Mouse (Mus musculus): Measurements from ENCODE around the gene Spout1.

The Spout1 gene

DNA sequence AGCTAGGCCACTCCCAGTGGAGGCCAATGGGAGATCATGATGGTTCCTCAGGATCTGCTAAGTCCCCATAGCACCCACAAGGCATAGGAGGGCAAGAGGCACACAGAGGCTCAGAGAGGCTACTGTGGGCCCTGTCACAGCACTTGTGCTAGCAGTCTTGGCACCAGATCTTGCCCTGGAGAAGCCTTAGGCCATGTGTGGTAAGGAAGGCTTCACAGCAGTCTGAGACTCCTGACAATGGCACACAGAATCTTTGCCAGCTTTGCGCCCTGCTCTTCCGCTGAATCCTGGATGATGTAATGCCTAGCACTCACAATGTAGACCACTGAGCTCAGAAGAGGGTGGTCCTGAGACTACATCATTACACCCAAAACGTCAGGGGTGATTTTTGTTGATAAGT is 16.4 kb upstream of the Spout1 start:
- no peak for TF ChIP-seq GATA4 (IDR thresholded peaks at IDR 0.05; ENCODE audit: insufficient replicate concordance, low read length)

DNA sequence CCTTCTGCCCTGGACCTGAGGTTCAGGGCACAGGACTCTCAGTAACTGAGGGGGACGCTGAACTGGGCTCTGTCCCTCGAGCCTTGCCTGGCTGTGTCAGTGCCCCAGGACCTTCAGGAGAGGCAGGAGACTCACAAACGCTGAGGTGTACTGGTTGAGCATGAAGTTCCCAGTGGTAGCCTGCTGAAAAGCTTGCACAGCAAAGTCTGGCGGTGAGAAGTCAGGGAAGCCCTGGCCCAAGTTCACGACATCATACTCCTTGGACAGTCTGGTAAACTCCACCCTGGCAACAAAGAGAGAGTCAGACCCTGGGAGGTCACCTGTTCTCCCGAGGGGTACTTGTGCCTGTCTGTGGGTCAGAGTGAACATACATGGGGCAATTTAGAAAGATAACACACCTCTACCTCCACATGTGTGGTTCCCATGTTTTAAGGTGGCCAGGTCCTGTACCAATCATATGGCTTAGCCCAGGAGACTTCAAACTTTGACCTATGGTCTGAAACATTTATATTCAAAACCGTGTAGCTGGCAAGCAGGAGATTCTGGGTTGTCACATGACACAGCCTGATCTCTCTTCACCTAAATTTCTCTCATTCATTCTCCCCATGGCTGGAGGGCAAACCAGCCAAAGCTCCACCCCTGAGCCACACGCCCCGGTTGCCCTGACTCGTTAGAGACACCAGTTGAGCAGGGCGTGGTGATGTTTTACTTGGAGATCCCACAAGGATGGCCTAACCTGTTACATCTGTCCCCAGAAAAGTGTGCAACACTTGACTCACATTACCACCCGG is 13.7 kb upstream of the Spout1 start:
- no peak for TF ChIP-seq GATA4 (IDR thresholded peaks at IDR 0.05; ENCODE audit: insufficient replicate concordance, low read length)

DNA sequence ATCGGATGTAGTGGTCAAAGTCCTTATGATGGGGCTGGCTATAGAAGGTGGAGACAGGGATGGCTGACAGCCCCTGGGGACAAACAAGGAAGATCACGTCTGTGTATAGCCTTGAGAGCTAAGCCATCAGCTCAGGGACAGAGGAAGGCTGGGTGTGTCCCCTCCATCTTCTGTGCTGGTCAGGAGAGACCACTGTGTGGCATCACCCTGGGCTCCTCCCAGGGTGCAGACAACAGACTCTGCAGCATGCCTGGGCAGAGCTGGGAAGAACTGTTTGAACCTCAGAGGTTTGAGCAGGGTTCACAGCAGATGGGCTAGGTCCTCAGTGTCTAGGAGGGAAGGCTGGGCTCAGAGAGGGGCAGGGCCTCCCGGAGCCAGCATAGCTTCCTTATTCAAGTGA is 7.4 kb upstream of the Spout1 start:
- no peak for TF ChIP-seq GATA4 (IDR thresholded peaks at IDR 0.05; ENCODE audit: insufficient replicate concordance, low read length)

DNA sequence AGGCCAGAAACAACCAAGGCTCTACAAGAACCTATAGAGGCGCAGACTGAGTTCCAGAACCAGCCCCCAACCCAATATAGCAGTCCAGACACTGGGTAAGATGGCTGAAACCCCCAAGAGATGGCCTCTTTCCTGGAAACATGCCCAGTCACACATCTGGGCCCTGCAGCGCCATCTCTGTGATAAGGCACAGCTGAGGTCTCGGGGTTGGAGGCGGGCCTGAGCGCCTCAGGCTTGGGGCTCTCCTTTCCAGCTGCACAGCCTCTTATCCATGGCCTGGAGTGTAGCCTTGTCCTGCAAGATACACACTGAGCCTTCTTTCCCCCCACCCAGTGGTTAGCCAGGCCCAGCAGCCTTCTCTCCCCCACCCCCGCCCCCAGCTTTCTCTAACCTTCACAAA is 7.0 kb upstream of the Spout1 start:
- TF ChIP-seq GATA4 (IDR thresholded peaks at IDR 0.05; ENCODE audit: insufficient replicate concordance, low read length), result no peak

DNA sequence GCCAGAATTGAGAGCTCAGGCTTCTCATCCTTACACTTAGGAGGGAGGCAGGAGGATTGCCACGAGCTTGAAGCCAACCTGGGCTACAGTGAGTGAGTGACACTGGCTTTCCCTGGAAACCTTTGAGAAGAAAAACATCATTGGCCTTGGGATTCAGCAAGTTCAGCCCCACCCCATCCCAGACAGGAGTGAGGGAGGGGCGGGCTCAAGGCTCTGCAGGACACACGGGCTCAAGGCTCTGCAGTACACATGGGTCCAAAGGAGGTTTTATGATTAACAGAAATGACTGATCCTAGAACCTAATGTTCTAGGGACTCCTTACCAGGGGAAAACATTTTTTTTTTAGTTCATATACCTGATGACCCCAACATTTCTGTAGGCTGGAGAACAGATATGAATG is 5.5 kb upstream of the Spout1 start:
- TF ChIP-seq GATA4 (IDR thresholded peaks at IDR 0.05; ENCODE audit: insufficient replicate concordance, low read length), result no peak

DNA sequence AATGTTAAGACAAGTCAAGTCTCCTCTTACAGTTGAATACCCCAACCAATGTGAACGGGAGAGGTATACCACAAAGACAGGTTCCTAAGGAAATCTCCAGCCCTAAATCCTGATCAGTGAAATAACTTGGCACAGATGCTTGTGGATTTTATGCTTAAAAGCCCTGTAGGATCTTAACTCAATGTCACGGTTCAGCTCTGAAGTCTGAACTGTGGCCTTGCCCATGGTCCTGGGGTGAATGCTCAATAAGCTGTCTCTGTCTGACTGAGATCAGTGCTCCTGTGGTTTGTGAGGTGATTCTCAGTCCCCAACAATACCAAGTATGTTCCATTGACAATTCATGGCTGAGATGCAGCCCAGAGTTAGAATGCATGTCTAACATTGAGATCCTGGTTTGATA is 4.2 kb upstream of the Spout1 start:
- TF ChIP-seq GATA4 (IDR thresholded peaks at IDR 0.05; ENCODE audit: insufficient replicate concordance, low read length), result no peak

DNA sequence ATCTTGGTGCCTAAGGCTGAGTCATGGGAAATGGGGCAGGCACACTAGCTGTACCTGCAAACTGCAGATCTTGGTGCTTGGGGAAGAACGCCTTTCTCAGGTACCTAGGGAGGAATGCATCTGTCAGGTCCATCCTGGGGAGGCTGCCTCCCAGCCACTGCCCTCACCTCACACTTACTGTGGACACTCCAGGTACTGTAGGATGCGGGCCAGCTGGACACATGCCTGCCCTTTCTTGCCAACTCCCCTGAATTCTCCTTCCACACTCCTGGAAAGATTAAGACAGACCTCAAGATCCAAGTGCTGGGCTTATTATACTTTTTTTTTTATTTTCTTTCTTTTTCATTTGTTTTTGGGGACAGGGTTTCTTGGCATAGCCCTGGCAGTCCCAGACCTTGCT is 1.7 kb downstream of the Spout1 start:
- TF ChIP-seq GATA4 (IDR thresholded peaks at IDR 0.05; ENCODE audit: insufficient replicate concordance, low read length), result no peak

DNA sequence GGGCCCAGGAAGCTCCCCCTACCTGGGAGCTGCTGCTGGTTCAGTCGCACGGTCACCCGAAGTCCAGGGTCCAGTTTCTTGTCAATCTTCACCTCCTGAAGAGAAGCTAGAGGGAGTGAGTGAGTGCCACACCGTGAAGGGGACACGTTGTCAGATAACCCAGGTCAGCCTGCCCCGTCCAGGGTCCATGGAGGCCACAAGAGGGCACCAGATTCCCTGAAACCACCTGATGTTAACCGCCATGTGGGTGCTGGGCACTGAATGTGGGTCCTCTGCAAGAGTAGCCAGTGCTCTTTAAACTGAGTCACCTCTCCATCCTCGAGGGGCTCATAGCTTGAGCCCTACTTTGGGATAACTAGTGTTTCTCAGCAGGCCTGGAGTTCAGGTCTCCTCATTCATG is 2.4 kb downstream of the Spout1 start:
- TF ChIP-seq GATA4 (IDR thresholded peaks at IDR 0.05; ENCODE audit: insufficient replicate concordance, low read length), result no peak

DNA sequence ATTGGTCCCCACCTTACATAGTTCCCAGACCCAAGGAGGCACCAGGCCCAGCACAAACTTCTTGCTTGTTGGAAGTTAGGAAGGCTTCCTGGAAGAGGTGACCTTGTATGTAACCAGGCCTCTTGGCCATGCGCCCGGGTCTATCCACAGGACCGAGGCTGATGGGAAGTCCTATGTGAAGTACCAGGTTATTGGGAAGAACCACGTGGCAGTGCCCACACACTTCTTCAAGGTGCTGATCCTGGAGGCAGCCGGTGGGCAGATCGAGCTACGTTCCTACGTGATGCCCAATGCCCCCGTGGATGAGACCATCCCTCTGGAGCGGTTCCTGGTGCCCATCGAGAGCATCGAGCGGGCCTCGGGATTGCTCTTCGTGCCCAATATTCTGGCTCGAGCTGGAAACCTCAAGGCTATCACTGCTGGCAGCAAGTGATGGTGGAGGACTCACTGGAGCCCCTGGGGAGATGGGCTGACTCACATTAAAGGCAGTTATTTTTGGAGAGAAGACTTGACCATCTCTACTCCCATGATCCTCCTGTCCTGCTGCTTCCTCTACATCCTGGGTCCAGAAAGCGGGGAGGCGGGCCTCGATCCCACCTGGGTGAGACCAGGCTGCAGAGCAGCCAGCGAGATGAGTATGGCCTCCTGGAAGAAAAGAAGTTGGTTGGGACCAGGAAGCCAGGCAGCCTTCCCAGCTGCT is 4.6 kb downstream of the Spout1 start:
- no peak for TF ChIP-seq GATA4 (IDR thresholded peaks at IDR 0.05; ENCODE audit: insufficient replicate concordance, low read length)

DNA sequence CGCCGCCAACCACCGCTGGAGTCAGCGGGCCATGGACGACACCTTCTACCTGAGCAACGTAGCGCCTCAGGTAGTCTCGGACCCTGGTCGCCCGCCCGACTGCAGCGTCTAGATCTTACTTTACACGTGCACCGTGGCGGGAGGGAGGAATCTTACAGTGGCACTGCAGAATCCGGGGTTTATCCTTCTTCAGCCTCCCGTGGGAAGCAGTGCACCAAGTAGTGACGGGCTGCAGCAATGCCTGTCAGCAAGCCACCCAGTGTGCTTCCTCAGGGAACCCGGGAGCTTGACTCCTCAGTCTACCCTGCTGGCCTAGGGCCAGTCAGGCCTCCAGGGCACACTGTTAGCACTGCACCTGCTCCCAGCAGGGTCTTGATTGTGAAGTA is 6.3 kb downstream of the Spout1 start:
- no peak for TF ChIP-seq GATA4 (IDR thresholded peaks at IDR 0.05; ENCODE audit: insufficient replicate concordance, low read length)

DNA sequence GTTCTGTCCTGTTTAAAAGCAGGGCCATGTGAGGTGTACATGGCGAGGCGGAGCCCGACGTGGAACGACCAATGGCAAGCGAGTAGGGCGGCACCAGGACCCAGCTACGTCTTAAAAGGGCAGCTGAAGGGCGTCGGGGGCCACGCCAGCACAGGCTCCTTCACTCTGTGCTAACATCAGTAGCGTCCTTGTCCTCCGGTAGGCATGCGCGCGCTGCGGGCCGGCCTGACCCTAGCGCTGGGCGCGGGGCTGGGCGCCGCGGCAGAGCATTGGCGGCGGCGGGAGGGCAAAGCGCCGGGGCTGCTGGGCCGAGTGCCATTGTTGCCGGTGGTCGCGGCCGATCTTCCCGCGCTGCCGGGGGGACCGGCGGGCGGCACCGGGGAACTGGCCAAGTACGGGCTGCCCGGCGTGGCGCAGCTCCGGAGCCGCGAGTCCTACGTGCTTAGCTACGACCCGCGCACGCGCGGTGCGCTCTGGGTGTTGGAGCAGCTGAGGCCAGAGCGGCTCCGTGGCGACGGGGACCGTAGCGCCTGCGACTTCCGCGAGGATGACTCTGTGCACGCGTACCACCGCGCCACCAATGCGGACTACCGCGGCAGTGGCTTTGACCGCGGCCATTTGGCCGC is 6.8 kb downstream of the Spout1 start, which contains the start of gene Endog:
Endog (plus strand) TSS at position 123 of the 626 bp plus-strand sequence.
- no peak; the same call in 1 of the 2 replicates for TF ChIP-seq GATA4 (IDR thresholded peaks at IDR 0.05; ENCODE audit: insufficient replicate concordance, low read length)

DNA sequence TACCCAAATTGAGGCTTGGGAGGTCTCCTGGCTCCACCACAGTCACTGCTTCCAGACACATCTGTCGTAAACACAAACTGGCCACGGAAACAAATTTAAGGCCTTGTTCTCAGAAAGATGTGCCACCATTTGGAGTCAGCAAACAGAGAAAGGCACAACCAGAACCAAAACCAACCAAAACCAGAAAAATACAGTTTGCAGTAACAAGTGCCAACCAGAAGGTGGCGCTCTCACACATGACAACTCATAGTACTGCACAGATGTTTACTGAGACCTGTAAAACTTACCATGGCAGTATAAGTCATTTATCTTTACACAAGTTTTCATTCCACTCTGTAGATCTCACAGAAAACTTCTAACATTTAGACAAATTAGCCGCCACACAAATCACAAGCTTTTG is 11.6 kb downstream of the Spout1 start:
- TF ChIP-seq GATA4 (IDR thresholded peaks at IDR 0.05; ENCODE audit: insufficient replicate concordance, low read length), result no peak

DNA sequence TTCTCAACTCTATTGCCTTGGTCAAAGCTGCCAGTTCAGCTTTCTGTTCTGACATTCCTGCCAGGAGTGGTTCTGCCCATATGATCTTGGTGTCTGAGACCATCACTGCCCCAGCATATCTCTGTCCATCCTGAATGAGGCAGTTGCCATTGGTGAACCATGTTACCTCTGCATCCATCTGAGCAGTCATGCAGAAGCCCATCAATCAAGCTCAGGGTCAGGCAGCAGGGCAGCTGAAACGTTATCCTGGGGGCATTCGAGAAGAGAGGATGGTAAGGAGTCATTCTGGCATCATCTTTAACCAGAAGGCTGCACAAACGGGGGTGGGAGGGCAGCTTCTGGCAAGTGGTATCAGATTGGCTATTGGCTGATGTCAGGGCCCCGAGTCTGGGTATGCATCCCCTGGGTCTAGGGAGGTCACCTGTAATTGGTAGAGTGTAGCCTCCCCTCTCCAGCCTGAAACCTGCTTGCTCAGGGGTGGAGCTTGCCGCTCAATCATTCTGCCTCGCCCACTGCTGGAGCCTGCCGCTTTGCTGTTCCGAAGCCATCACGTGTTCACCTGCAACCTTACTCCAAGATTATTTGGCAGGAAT is 13.8 kb downstream of the Spout1 start:
- no peak for TF ChIP-seq GATA4 (IDR thresholded peaks at IDR 0.05; ENCODE audit: insufficient replicate concordance, low read length)

DNA sequence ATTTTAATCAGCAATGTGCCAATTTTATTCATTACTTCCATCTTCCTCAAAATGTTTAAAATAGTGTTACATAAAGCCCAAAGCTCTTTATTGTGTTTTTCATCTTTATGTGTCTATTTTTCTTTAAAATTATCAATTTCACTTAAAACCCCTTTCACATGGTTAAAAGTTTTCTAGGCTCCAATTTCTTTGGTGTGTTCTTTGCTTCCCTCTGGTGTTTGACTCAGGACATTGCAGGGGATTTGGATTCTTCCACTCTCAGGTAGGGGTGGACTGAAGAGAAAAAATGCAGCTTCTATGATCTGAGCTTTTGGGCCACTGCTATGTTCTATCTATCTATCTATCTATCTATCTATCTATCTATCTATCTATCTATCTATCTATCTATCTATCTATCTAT is 16.4 kb downstream of the Spout1 start:
- TF ChIP-seq GATA4 (IDR thresholded peaks at IDR 0.05; ENCODE audit: insufficient replicate concordance, low read length), result no peak

DNA sequence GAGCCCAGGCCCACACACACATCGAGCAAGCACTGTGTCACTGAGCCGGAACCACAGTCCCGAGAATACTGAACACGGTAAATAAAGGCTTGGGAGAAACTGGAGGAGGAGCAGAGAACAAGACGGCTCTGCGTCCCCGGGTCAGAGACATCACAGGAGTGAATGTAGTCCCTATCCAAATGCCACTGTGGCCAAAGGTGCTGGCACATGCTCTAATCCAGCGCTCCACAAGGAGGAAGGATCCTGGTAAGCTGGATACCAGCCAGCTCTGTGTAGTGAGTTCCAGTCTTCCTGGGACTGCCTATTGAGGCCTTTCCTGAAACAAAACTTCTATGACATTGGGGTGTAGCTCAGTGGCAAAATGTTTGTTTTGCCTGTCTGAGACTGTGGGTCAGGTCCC is 25.6 kb downstream of the Spout1 start:
- TF ChIP-seq GATA4 (IDR thresholded peaks at IDR 0.05; ENCODE audit: insufficient replicate concordance, low read length), result no peak

DNA sequence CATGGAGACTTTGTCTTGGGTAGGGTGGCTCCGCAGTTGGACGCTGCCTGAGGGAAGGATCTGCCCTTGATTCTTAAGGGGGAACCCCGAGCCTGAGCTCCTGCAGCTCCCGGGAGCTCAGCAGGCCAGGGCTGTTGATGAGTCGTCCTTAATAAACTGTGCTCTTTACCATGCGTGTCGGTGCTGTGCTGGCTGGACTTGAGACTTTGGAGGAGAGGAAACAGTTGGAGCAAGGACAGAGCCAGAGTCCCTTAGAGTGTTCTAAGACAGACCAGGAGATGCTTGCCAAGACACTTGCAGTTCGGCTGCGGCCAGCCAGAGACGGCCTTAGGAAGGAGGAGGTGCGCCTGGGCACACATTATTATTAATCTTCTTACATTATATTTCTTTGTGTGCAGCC is 26.4 kb downstream of the Spout1 start:
- no peak for TF ChIP-seq GATA4 (IDR thresholded peaks at IDR 0.05; ENCODE audit: insufficient replicate concordance, low read length)
